In the genomic region with DNA sequence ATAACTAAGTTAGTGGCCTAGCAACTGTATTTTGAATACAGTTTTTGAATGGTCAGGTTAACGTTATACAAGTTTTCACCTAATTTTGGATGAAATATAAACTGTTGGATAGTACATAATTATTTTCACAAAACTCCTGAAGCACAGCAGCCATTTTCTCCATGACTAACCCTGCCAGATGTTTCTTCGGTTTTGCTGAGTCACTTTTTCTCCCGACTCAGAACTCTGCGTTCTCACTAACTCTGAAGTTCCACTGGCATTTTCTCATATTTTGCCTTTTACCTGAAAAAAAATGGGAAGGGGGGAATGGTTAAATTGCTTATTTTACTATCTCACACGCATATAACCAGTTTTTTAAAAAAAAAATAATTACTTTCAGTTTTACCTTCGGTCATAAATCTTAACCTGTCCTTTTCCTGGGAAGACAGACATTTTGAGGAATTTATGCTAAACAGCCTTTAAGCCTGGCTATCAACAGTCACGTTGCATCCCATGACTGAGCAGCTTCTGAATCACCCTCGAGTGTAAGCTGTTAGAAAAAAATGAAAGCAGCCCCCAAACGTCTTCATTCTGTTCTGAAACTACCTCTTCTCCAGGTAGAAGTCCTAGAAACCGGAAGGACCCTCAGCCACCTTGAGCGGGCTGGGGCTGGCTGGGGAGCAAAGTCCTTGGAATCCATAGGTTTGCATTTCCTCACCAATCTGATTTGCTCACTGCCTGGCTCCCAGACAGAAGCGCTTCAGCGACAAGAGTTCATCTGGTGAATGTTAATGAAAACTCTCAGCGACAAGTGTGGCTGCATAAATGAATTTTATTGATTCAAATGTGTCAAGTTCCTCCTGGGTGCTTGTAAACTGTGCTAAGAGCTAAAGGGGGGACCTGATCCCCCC, we compare ENCODE assay signal across 11 mouse cellular contexts. TPM values are rescaled to one million over a fixed set of nuclear protein-coding genes. Genes with fewer than 3 reads are reported as not detected.
DNase-seq lines count a peak whose midpoint lies in the region; ATAC-seq and TF ChIP-seq lines count a peak whose summit lies in the region.
"Had no signal": no experiment of that assay in that cellular context is flagged by ENCODE, and none has a peak within 500 bp of the region (broad histone marks: within the 10 kb centered on the region; RNA-seq: fewer than 3 reads in every experiment).

No protein-coding gene starts in this region.

- H3K36me3 ChIP-seq in heart, embryonic 12.5 days, result no peaks in the 10 kb centered on the region
- H3K36me3 ChIP-seq in heart, adult 2 months (ENCODE audit: control insufficient read depth, insufficient read depth, low read length), result 0 out of 2 replicates have a peak, but pooled peaks cover 2% of the 10 kb centered on the region
- H3K36me3 ChIP-seq in lung, embryonic 16.5 days (ENCODE audit: control insufficient read depth, insufficient read depth, low read length), result no peaks in the 10 kb centered on the region
- H3K36me3 ChIP-seq in hindbrain, postnatal 0 days (ENCODE audit: insufficient read depth, low read length), result no peaks in the 10 kb centered on the region
- no peaks in the 10 kb centered on the region for H3K36me3 ChIP-seq in stomach, embryonic 16.5 days (ENCODE audit: control insufficient read depth, insufficient read depth, low read length)

- no peak for ATAC-seq in heart, embryonic 12.5 days (ENCODE audit: insufficient number of reproducible peaks, low FRiP score)
- ATAC-seq in lung, embryonic 16.5 days (ENCODE audit: low read depth), result no peak
- ATAC-seq in hindbrain, postnatal 0 days, result no peak
- no peak for ATAC-seq in stomach, embryonic 16.5 days (ENCODE audit: insufficient read depth, low FRiP score)

- WGBS in heart, embryonic 12.5 days, result 44% methylated on average over 14 of the region's 14 CpGs
- 66% methylated on average over 14 of the region's 14 CpGs for WGBS in heart, adult 2 months
- WGBS in lung, embryonic 16.5 days, result 38% methylated on average over 14 of the region's 14 CpGs
- 40% methylated on average over 14 of the region's 14 CpGs for WGBS in hindbrain, postnatal 0 days
- WGBS in stomach, embryonic 16.5 days, result 37% methylated on average over 14 of the region's 14 CpGs

- peaks cover 26% of the 10 kb centered on the region for H3K4me1 ChIP-seq in heart, embryonic 12.5 days (replicated peaks)
- no peaks in the 10 kb centered on the region; the same call in 1 of the 2 replicates for H3K4me1 ChIP-seq in heart, adult 2 months (ENCODE audit: control insufficient read depth, insufficient read depth, low read length)
- peaks cover 15% of the 10 kb centered on the region for H3K4me1 ChIP-seq in lung, embryonic 16.5 days (replicated peaks; ENCODE audit: control insufficient read depth, insufficient read depth, low read length)
- H3K4me1 ChIP-seq in hindbrain, postnatal 0 days (ENCODE audit: insufficient read depth, low read length), result 0 out of 2 replicates have a peak, but pooled peaks cover 9% of the 10 kb centered on the region
- peaks cover 17% of the 10 kb centered on the region for H3K4me1 ChIP-seq in stomach, embryonic 16.5 days (ENCODE audit: control insufficient read depth, insufficient read depth, low read length)

- TF ChIP-seq POLR2A in heart, adult 2 months (IDR thresholded peaks at IDR 0.05; ENCODE audit: insufficient read depth, low read depth, low read length), result no peak

- no peaks in the 10 kb centered on the region for H3K79me2 ChIP-seq in heart, adult 2 months (replicated peaks; ENCODE audit: control insufficient read depth, insufficient read depth, low read length)

- TF ChIP-seq CTCF in heart, adult 2 months (IDR thresholded peaks at IDR 0.05), result no peak
- TF ChIP-seq CTCF in hindbrain, postnatal 0 days (IDR thresholded peaks at IDR 0.05; ENCODE audit: low read depth), result no peak

- no peak overlapping the region for H3K27ac ChIP-seq in heart, embryonic 12.5 days (ENCODE audit: poor library complexity, severe bottlenecking)
- H3K27ac ChIP-seq in heart, adult 2 months, result no peak overlapping the region
- no peak overlapping the region for H3K27ac ChIP-seq in lung, embryonic 16.5 days (ENCODE audit: low read length)
- H3K27ac ChIP-seq in hindbrain, postnatal 0 days, result peak overlapping the region; percentile 69
- no peak overlapping the region for H3K27ac ChIP-seq in stomach, embryonic 16.5 days (ENCODE audit: low read length)

- H3K27me3 ChIP-seq in heart, embryonic 12.5 days (replicated peaks), result peaks cover 10% of the 10 kb centered on the region; the same call in 1 of the 2 replicates
- peaks cover 1% of the 10 kb centered on the region; the same call in 1 of the 2 replicates for H3K27me3 ChIP-seq in heart, adult 2 months (ENCODE audit: control insufficient read depth, insufficient read depth, low read length)
- H3K27me3 ChIP-seq in lung, embryonic 16.5 days (ENCODE audit: control insufficient read depth, insufficient read depth, low read depth, low read length), result no peaks in the 10 kb centered on the region
- H3K27me3 ChIP-seq in hindbrain, postnatal 0 days (ENCODE audit: insufficient read depth, low read length), result no peaks in the 10 kb centered on the region
- H3K27me3 ChIP-seq in stomach, embryonic 16.5 days (ENCODE audit: control insufficient read depth, insufficient read depth, low read length), result no peaks in the 10 kb centered on the region

- H3K4me3 ChIP-seq in heart, embryonic 12.5 days, result no peak overlapping the region
- H3K4me3 ChIP-seq in heart, adult 2 months, result no peak overlapping the region
- H3K4me3 ChIP-seq in lung, embryonic 16.5 days (ENCODE audit: low read length), result no peak overlapping the region; the same call in 1 of the 2 replicates
- H3K4me3 ChIP-seq in hindbrain, postnatal 0 days (ENCODE audit: low read length), result no peak overlapping the region
- no peak overlapping the region for H3K4me3 ChIP-seq in stomach, embryonic 16.5 days (replicated peaks; ENCODE audit: low read length)

- intact Hi-C loops in heart, adult 2 months (cut with DNase I), result loop anchor here (5.0 kb wide), 1 partner anchor 84 kb away; no protein-coding TSS in a partner anchor

- DNase-seq in heart, adult 2 months, result no peak
- no peak for DNase-seq in lung, adult 18-20 months
- DNase-seq in hindbrain, postnatal 0 days (ENCODE audit: low spot score), result peak; percentile 45
- no peak for DNase-seq in thymus, adult 18-20 months
- DNase-seq in urinary bladder, postnatal 36 days (ENCODE audit: low spot score in 2 of 2), result no peak
- DNase-seq: cerebellum, adult 11 months; lung, postnatal 4 days; right cerebral cortex, postnatal 4 days had no signal

- H3K4me2 ChIP-seq in heart, embryonic 12.5 days, result peak overlapping the region; percentile 21; the same call in 1 of the 2 replicates
- H3K4me2 ChIP-seq in lung, embryonic 16.5 days (ENCODE audit: low read depth, low read length), result peak overlapping the region; percentile 4; the same call in 1 of the 2 replicates
- H3K4me2 ChIP-seq in hindbrain, postnatal 0 days (ENCODE audit: low read depth, low read length), result peak overlapping the region; percentile 31; the same call in 1 of the 2 replicates
- peak overlapping the region; percentile 5 for H3K4me2 ChIP-seq in stomach, embryonic 16.5 days (ENCODE audit: low read depth, low read length)

- TF ChIP-seq EP300 in heart, adult 2 months (IDR thresholded peaks at IDR 0.05; ENCODE audit: insufficient read depth, low read depth, low read length), result no peak

- no peak overlapping the region for H3K9ac ChIP-seq in heart, embryonic 12.5 days
- no peak overlapping the region for H3K9ac ChIP-seq in heart, adult 2 months (ENCODE audit: low read depth, low read length)
- H3K9ac ChIP-seq in lung, embryonic 16.5 days (ENCODE audit: low read length), result no peak overlapping the region; the same call in 1 of the 2 replicates
- H3K9ac ChIP-seq in hindbrain, postnatal 0 days (replicated peaks; ENCODE audit: low read length), result no peak overlapping the region
- 0 out of 2 replicates have a peak overlapping the region, but pooled peaks have one; percentile 14 for H3K9ac ChIP-seq in stomach, embryonic 16.5 days (ENCODE audit: low read length)

- no peaks in the 10 kb centered on the region for H3K9me3 ChIP-seq in heart, embryonic 12.5 days (replicated peaks)
- no peaks in the 10 kb centered on the region for H3K9me3 ChIP-seq in lung, embryonic 16.5 days (ENCODE audit: control insufficient read depth, low read length)
- no peaks in the 10 kb centered on the region for H3K9me3 ChIP-seq in hindbrain, postnatal 0 days (ENCODE audit: low read length)
- H3K9me3 ChIP-seq in stomach, embryonic 16.5 days (replicated peaks; ENCODE audit: control insufficient read depth, low read length), result no peaks in the 10 kb centered on the region

RNA-seq across cellular contexts. Expression of a gene that starts 2.3 kb away (rescaled TPM):
- polyA plus RNA-seq in heart, embryonic 12.5 days (2016; fragmentation: Nextera tagmentation; extraction: Ambion mirVana), result 6.3 and 9.1 TPM in 2 replicates
- 10 to 100 TPM; 23.5 to 29.6 TPM for total RNA-seq in heart, adult 2 months (2021)
- 22.4 and 23.9 TPM in 2 replicates for polyA plus RNA-seq in heart, adult 2 months (2012; rRNA removed)
- 30.5 and 44.0 TPM in 2 replicates for polyA plus RNA-seq in lung, embryonic 16.5 days (2015; fragmentation: Nextera tagmentation; extraction: Ambion mirVana)
- 12.0 and 16.1 TPM in 2 replicates for total RNA-seq in hindbrain, postnatal 0 days (2014; rRNA removed)
- polyA plus RNA-seq in hindbrain, postnatal 0 days (2015; fragmentation: Nextera tagmentation; extraction: Ambion mirVana), result 15.2 and 18.9 TPM in 2 replicates
- 39.0 and 56.7 TPM in 2 replicates for polyA plus RNA-seq in stomach, embryonic 16.5 days (2015; fragmentation: Nextera tagmentation; extraction: Ambion mirVana)

RNA-seq across cellular contexts. Expression of a gene that starts 50.5 kb away (rescaled TPM):
- not detected in 2 replicates for polyA plus RNA-seq in heart, embryonic 12.5 days (2016; fragmentation: Nextera tagmentation; extraction: Ambion mirVana)
- total RNA-seq in heart, adult 2 months (2021), result not detected
- polyA plus RNA-seq in heart, adult 2 months (2012; rRNA removed), result not detected in 2 replicates
- not detected in 2 replicates for polyA plus RNA-seq in lung, embryonic 16.5 days (2015; fragmentation: Nextera tagmentation; extraction: Ambion mirVana)
- not detected in 2 replicates for total RNA-seq in hindbrain, postnatal 0 days (2014; rRNA removed)
- polyA plus RNA-seq in hindbrain, postnatal 0 days (2015; fragmentation: Nextera tagmentation; extraction: Ambion mirVana), result not detected in 2 replicates
- not detected in 2 replicates for polyA plus RNA-seq in stomach, embryonic 16.5 days (2015; fragmentation: Nextera tagmentation; extraction: Ambion mirVana)
